Mouse (Mus musculus): ENCODE measurements around the gene Myo10. TPM values are rescaled to one million over a fixed set of nuclear protein-coding genes. Genes with fewer than 3 reads are reported as not detected.
A peak's percentile ranks its signal among the peaks of the same experiment; 100 is the strongest.

Myo10 gene
- total RNA-seq, 2 experiments from 2014 or later: 39.3 to 39.6 TPM

DNA sequence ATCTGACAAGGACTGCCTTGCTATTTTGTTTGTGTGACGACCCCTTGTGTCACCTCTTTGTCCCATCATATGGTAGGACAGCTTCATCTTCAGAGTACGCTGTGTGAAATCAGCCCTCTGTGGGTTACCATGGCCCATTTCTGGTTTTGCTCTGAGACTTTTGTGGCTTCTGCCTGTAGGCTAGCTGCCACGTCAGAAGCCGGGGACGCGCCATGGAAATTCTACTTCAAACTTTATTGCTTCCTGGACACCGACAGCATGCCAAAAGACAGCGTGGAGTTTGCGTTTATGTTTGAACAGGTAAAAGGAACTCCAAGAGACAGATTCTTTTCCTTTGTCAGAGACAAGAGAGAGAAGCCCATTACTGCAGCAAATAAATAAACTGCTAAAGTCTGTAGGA, 184.6 kb downstream of the Myo10 start:
- no peak for DNase-seq (ENCODE audit: low spot score in 2 of 2)
- intact Hi-C loops (cut with DNase I): loop anchor here (2.0 kb wide), 1 partner anchor 150 kb away; no protein-coding TSS in a partner anchor

DNA sequence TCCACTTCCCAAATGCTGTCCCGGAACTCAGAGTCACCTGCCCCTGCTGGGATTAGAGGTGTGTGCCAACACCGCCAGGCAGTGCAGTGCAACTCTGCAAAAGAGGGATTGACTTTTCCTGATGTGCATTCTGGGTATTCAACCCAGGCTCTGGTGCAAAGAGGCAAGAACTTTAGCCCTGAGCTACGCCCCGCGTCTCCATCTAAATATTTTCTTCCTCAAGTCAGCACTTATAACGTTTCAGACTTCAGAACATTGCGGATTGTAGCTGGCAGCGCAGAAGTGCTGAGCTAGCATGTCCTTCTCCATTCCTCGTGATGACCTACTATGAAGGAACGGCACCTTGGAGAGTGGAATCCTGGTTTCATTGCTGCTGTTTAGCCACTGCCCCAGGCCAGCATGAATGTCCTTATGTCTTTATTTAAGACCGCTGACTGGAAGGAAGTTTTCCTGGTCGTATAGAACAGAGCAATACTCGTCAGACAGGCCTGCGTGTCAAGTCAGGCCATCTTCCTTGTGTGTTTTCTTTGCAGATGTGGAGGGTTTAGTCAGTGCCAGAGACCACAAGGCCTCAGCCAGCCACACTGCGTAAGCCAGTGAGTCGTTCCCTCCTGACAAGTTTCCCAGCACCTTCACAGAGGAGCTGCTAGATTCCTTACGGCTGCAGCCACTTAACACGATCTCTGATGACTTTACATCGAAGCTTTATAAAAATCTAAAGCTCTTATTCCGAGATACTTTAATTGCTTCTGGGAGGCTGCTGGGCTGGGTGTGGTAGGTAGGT, 186.5 kb downstream of the Myo10 start:
- DNase-seq (ENCODE audit: low spot score in 2 of 2): no peak
- intact Hi-C loops (cut with DNase I): no loop called here

DNA sequence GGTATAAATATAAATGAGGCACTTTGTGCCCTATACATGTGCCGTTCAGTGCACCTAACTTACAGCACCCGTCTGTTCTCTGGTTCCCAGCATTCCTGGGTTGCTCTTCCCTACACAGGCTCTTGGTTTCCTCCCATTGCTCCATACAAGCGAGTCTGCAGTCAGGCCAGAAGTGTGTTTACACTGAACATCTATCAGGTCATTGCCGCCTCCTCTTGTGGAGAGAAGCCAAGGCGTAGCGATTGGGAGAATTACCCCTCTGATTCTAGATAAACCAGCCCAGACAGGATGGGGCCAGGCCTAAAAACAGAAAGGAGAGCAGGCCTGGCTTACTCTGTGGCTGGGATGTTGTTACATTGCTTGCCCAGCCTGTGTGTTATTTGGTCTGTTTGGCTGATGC, 187.3 kb downstream of the Myo10 start:
- intact Hi-C loops (cut with DNase I): no loop called here
- DNase-seq (ENCODE audit: low spot score in 2 of 2): no peak

DNA sequence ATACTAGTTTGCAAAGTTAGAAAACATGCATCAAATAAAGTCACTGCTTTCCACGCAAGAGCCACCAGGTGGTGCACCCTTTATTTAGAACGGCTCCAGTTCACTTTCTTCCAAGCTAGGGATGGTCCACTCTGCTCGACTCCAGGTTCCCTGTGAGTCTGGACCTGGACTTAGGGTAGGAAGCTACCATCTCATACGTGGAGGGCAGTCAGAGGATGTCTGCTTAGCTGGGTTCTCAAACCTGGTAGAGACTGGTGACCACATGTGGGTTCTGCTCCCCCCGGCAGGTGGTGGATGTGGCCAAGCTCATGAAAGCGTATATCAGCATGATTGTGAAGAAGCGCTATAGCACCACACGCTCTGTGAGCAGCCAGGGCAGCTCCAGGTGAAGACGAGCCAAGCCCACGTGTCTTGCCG, 189.5 kb downstream of the Myo10 start:
- intact Hi-C loops (cut with DNase I): no loop called here
- peak in 1 of 2 experiments; percentile 31 for DNase-seq (ENCODE audit: low spot score in 2 of 2)

DNA sequence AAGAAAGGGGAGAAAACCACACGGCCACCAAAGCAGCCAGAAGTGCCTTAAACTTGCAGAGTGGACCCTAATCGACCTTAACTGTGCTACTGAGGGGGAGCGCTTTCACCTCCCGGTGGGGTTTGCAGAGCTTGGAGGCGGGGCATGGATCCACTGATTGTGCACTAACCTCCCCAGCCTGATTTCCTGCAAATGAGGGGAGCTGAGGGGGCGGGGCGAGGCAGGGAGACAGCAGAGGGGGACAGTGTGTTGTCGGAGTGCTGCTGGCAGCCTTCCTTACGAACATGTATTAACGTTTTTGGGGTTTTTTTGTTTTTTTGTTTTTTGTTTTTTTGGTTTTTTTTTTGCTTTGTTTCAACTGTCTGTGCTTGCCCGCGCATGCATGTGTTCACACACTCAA, 190.2 kb downstream of the Myo10 start:
- DNase-seq (ENCODE audit: low spot score in 2 of 2): no peak
- intact Hi-C loops (cut with DNase I): no loop called here

DNA sequence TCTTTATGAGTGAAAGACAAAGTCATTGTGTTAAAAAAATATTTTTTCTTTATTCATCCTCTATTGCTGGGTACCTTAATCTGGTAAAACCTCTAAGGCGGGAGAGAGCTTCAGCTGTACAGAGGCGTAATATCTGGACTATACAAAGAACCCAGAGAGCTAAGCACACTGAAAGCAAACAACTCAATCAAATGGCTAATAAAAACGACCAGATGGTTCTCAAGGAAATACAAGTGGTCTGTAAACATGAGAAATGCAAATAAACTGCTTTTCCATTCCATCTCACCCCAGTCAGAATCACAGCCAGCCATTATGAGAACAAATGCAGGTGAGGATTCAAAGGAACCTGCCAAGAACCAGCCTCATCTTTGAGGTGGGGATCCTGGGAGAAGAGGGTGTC, 192.2 kb downstream of the Myo10 start:
- no peak for DNase-seq (ENCODE audit: low spot score in 2 of 2)
- intact Hi-C loops (cut with DNase I): no loop called here

DNA sequence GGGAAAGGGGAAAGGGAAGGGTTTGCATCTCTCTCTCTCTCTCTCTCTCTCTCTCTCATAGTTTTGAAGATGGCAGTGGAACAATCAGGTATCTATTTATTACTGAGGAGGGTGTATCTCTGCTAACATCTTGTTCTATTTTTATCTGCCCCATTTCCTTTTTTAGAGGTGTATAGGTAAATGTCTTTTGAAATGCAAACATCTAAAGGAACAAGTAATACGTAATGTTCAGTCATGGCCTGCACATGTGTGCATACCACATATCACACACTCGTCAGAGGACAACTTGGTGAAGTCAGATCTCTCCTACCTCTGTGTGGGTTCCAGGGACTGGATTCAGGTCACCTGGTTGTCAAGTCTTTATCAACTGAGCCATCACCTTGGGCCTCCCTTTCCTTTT, 194.9 kb downstream of the Myo10 start:
- intact Hi-C loops (cut with DNase I): no loop called here

DNA sequence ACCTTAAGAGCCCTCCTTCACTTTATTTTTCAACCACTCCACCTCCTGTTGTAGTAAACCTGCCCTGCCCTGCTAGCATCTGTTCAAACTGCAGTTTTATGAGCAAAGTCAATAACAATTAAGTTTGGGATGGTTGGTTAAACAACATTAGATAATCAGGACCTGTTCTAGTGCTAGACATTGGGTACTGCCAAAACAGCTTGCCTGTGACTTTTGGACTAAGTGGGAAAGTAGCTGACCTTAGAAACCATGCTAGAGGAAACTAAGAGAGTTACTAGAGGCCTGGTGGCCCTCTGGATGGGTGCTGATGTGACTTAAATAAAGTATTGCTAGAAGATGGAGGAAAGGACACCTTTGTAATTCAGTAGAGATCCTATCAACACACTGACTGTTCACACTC, 199.7 kb downstream of the Myo10 start:
- no peak for DNase-seq (ENCODE audit: low spot score in 2 of 2)
- intact Hi-C loops (cut with DNase I): no loop called here

More for the DNA sequence above, 194.9 kb downstream of the Myo10 start:
- no peak for DNase-seq (ENCODE audit: low spot score in 2 of 2)

DNA sequence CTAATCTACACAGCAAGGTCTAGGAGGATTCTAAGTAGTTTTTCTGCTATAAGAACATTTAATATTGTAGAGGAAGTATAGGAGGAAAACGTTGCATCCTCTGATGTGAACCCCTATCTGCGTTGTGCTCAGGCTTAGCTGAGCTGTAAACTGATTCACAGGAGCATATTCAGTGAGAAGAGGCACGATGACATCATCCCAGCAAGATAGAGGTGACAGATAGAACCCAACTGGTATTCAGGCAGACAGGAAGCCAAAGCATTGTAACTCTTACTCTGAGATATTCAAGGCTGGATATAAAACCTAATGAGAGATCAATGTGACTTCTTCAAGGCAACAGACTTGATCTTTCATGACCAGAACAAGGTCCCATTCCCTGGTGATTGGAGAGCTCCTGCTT, 200.3 kb downstream of the Myo10 start:
- intact Hi-C loops (cut with DNase I): no loop called here

DNA sequence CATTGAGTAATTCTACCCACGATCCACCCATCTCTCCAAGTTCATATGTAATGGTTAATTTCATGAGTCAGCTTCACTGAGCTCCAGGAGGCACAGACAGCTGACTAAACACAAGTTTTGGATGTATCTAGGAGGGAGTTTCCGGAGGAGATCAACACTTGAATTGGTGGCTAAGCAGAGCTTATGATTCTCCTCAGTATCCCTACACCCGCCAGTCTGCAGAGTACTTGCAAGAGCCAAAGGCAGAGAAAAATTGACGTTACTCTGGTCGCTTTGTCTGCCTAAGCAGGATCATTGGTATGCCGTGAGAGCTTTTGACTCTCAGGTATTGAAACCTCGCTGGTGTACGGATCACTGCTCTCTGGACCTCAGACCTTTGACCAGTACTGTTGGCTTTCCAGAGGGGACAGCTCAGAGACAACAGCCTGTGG, 204.2 kb downstream of the Myo10 start:
- intact Hi-C loops (cut with DNase I): loop anchor here (1.0 kb wide), 1 partner anchor 17 kb away; the partner anchor contains the start of gene Retreg1
- peak in 1 of 2 experiments; percentile 77 for DNase-seq (ENCODE audit: low spot score in 2 of 2)

More for the DNA sequence above, 200.3 kb downstream of the Myo10 start:
- no peak for DNase-seq (ENCODE audit: low spot score in 2 of 2)

DNA sequence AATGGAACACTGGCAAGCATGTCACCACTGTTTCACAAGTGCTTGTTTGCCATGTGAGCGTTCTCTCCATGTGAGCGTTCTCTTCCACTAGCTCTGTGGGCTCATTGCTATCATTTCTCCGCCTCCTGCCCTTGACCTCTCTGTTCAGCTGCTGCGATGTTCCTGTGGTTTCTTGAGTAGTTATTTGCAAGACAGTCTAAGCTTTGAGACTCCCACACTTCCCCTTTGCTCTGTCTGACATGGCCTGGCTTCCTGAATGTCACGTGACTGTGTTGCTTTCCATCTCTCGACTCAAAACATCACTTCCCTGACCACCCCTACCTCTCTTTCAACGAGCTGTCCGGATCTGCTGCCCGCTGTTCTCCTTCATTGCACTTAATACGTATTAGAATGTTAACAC, 206.1 kb downstream of the Myo10 start:
- intact Hi-C loops (cut with DNase I): no loop called here
- no peak for DNase-seq (ENCODE audit: low spot score in 2 of 2)

DNA sequence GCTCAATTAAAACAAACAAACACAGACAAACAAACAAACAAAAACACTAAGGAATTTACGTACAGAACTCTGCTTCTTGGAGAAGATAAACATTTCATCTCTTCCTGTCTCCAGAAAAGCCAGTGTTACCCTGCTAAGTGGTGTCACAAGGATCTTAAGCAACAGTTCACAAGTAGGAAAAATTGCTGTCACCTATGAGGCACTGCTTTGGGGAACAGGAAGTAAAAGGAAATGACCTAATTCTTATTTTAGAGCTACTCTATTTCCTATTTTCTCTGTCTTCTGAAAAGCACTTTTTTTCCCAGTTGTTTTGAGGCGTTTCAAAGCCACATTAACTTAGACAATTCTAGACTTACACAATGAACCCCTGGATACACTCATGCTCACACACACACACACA, 208.1 kb downstream of the Myo10 start:
- no peak for DNase-seq (ENCODE audit: low spot score in 2 of 2)
- intact Hi-C loops (cut with DNase I): no loop called here

DNA sequence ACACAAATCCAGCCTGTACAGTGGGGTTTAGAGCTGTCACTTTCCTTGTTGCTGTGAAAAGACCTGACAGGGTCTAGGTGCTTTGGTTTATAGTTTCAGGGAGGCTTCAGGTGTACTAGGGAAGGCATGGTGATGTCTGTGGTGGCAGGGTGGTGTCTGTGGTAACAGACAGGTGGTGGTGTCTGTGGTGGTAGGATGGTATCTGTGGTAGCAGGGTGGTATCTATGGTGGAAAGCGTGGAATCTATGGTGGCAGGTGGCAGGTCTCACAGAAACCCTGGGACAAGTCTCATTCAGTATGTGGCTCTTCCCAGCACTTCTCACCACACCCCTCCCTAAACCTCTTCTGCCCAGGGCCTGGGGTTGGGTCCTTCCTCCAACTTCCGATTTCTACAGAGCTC, 212.0 kb downstream of the Myo10 start:
- intact Hi-C loops (cut with DNase I): no loop called here
- DNase-seq (ENCODE audit: low spot score in 2 of 2): no peak

DNA sequence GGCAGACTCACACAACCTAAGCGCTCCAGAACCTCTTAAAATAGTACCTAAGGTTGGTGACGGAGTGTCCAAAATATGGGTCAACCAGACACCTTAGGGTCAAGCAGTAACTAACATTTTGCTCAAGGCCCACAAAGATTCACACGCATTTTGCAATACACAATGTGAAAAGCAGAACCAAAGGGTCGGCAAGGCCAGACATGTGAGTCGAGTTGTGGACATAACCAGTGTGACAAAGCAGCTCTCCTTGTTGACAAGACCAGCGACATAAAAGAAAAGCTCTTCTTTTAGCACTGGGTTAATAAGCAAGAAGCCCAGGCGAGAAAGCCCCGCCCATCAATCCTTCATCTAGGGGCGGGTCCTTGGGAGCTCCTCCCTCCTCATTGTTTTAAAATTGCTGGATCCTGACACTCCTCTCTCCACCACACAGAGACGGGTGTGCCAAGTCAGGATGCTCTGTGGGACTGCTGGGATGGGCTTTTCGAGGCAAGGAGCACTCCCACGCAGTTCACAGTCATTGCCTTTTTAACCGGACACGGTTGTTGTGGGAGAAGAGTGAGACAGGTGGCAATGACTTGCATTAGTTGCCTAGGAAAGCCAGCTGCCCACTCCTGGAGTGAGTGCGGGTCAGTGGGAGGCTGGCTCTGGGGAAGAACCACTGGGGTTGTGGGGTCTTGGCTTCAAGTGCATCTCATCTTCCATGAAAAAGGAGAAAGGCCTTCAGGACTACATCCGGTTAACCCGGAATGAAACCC, 212.8 kb downstream of the Myo10 start:
- DNase-seq (ENCODE audit: low spot score in 2 of 2): no peak
- intact Hi-C loops (cut with DNase I): no loop called here

DNA sequence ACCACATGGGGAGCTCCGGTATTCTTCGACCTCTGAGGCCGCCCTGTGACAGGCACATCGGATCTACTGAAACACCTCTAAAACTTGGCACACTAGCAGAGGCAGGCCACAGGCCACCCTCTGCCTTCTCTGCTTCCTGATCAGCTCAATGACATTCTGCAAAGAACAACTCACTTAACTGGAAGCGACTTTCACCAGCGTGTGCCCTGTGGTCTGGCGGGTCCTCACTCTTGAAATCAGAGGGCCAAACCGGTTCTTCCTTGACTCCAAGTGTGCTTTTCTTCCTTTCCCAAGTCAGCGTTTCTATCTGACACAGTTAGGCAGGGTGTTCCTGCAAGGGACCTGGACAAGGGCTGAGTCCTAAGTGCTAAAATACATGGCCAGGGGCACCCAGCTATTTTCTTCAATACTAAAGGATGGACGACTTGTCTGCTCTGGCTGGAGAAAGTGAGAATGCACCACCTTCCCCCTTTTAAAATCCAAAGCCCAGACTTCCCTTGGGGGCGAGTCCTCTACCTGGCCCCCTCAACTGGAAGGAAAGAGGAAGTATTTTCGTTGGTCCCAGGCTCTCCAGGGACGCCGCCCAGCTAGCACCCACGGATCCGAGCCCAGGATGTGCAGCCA, 220.2 kb downstream of the Myo10 start:
- intact Hi-C loops (cut with DNase I): loop anchor here (1.0 kb wide), 1 partner anchor 16 kb away; no protein-coding TSS in a partner anchor
- DNase-seq (ENCODE audit: low spot score in 2 of 2): no peak

DNA sequence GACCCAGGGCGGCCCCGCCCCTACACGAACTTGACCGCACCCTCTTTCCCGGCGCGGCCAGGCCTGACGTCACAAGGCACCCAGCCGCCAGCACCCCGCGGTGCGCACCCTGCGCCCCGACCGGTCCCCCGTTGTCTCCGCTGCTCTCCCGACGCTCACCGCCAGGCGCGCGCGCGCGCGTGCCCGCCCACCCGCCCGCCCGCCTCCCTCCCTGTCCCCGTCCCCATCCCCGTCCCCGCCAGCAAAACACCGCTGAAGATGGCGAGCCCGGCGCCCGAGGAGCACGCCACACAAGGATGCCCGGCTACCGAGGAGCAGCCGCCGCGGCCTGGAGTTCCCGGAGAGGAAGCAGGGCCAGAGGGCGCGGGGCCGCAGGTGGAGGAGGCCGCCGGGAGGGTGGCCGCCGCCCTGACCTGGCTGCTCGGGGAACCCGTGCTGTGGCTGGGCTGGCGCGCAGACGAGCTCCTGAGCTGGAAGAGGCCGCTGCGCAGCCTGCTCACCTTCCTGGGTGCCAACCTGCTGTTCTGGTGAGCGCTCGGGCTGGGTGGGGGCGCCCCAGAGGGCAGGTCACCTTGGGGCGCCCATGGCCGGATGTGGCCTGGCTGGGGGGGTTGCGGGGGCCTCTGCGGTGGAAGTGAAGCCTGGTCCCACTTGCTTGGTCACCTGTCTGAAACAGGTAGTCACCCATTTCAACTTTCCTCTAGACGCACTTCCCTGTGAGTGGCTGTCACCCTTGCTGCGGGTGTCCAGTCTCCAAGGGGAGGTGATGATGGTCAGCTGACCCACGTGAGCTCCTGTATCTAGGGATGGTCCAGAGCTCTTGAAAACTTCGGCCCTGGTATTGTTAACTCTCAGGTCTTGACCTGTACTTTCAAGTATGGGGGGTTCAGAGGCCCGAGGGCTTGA, 221.0 kb downstream of the Myo10 start, which contains the start of gene Retreg1:
TSS of gene Retreg1 (plus strand) at position 95 of the 906 bp plus-strand sequence.
- peak; percentile 66 to 78 for DNase-seq (ENCODE audit: low spot score in 2 of 2)
- intact Hi-C loops (cut with DNase I): loop anchor here (1.0 kb wide), 1 partner anchor 17 kb away; no protein-coding TSS in a partner anchor

DNA sequence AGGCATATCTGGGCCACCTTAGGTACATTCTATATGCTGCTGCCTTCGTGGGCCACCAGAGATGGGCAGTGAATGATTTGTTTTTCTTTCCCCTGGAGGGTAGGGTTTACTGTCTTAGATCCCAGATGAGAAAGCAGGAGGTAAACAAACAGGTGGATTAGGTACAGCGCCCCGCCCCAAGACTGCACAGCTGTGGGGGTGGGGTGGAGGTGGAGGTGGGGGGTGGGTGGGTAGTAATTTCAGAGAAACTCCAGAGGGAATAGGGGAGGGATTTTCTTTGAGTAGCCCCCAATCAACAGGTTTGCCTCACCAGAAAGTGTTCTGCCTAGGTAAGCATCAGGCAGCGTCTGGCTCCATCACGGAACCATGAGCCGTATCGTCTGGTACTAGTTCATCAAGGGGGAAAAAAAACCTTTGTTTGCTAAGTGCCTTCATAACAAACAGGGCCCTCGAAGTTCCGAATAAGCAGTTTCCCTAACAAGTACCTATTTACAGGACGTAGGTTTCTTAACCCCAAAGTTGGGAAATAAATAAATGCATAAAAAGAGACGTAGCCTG, 221.8 kb downstream of the Myo10 start:
- intact Hi-C loops (cut with DNase I): no loop called here
- DNase-seq (ENCODE audit: low spot score in 2 of 2): no peak

DNA sequence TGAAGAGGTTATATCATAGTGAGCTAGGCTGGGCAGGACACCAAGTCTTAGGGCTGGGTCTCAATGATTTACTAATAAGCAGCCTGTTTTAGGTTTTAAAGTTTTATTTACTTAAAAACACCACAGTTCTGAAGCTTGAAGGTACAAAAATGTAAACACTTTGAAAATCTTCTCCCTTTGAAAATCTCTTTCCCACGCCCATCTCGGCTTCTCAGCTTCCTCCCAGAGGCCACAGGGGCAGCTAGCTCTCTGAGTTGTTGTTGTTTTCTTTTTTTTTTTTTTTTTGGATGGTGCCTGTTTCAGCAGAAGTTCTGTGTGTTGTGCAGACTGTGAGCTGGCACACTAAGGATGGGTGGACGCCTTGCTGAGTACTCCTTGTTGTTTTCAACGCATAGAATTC, 222.4 kb downstream of the Myo10 start:
- intact Hi-C loops (cut with DNase I): no loop called here
- DNase-seq (ENCODE audit: low spot score in 2 of 2): no peak

DNA sequence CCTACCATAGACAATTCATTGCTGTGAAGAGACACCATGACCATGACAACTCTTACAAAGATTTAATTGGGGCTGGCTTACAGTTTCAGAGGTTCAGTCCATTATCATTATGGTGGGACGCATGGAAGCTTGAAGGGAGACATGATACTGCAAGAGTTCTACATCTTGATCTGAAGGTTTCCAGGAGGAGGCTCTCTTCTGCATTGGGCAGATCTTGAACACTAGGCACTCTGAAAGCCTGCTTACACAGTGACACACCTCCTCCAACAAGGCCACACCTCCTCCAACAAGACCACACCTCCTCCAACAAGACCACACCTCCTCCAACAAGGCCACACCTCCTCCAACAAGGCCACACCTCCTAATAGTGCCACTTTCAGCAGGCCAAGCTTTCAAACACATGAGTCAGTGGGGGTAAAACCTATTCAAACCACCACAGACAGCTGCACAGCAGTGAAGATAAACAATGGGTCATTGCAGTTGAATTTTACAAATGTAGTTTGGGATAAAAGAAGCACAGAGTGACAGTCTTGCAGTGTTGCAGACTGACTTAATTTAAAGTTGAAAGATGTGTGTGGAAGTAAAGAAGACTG, 225.3 kb downstream of the Myo10 start:
- intact Hi-C loops (cut with DNase I): no loop called here
- no peak for DNase-seq (ENCODE audit: low spot score in 2 of 2)

Data from left cerebral cortex, postnatal 25 days (tissue).